Mouse (Mus musculus): Measurements from ENCODE around the gene Casc3. TPM values are rescaled to one million over a fixed set of nuclear protein-coding genes. Genes with fewer than 3 reads are reported as not detected.

The Casc3 gene
- polyA plus RNA-seq, 1 experiment from 2014 or later = 44.9 TPM

- Histone ChIP-seq H3K4me3 (ENCODE audit: low read depth, low read length) (no peak overlapping the region), H3K4me2 (ENCODE audit: low read depth, severe bottlenecking) (peak overlapping the region; percentile 99)
- WGBS = 44% methylated on average over 11 of the region's 11 CpGs
Observed at GRCm38 (mm10) chr11:98837917-98838316, 33.2 kb downstream of the Casc3 start.

GRCm38 (mm10) chr11:98838512-98838911 is 33.8 kb downstream of the Casc3 start:
- WGBS = 77% methylated on average over 9 of the region's 9 CpGs
- no peak for ATAC-seq (ENCODE audit: insufficient number of reproducible peaks, low FRiP score, low TSS enrichment, low read depth)
- DNase-seq (ENCODE audit: low spot score) = no peak
- no peak overlapping the region for H3K4me3 ChIP-seq (ENCODE audit: low read depth, low read length)
- no peaks in the 10 kb centered on the region for H3K9me3 ChIP-seq (ENCODE audit: control insufficient read depth, low read length)
- H3K27me3 ChIP-seq (ENCODE audit: control insufficient read depth, insufficient read depth, low read length) = peaks cover 12% of the 10 kb centered on the region
- peaks cover 5% of the 10 kb centered on the region; the same call in 1 of the 2 replicates for H3K36me3 ChIP-seq (ENCODE audit: control insufficient read depth, insufficient read depth, low read length)
- H3K4me2 ChIP-seq (ENCODE audit: low read depth, severe bottlenecking) = no peak overlapping the region
- H3K9ac ChIP-seq (ENCODE audit: low read length) = no peak overlapping the region
- no peak overlapping the region for H3K27ac ChIP-seq (replicated peaks; ENCODE audit: low read depth, low read length)
- H3K4me1 ChIP-seq (ENCODE audit: control insufficient read depth, insufficient read depth, low read length) = peaks cover 7% of the 10 kb centered on the region; the same call in 1 of the 2 replicates

More at GRCm38 (mm10) chr11:98837917-98838316, 33.2 kb downstream of the Casc3 start:
- DNase-seq (ENCODE audit: low spot score) = no peak
- H3K27ac ChIP-seq (replicated peaks; ENCODE audit: low read depth, low read length) = no peak overlapping the region
- no peak for ATAC-seq (ENCODE audit: insufficient number of reproducible peaks, low FRiP score, low TSS enrichment, low read depth)
- peaks cover 11% of the 10 kb centered on the region; the same call in 1 of the 2 replicates for H3K36me3 ChIP-seq (ENCODE audit: control insufficient read depth, insufficient read depth, low read length)
- peaks cover 12% of the 10 kb centered on the region for H3K27me3 ChIP-seq (ENCODE audit: control insufficient read depth, insufficient read depth, low read length)
- H3K9ac ChIP-seq (ENCODE audit: low read length) = no peak overlapping the region
- H3K9me3 ChIP-seq (ENCODE audit: control insufficient read depth, low read length) = no peaks in the 10 kb centered on the region
- peaks cover 7% of the 10 kb centered on the region; the same call in 1 of the 2 replicates for H3K4me1 ChIP-seq (ENCODE audit: control insufficient read depth, insufficient read depth, low read length)

GRCm38 (mm10) chr11:98839402-98839801 is 34.7 kb downstream of the Casc3 start:
- Histone ChIP-seq H3K4me3 (ENCODE audit: low read depth, low read length) (no peak overlapping the region), H3K36me3 (ENCODE audit: control insufficient read depth, insufficient read depth, low read length) (0 out of 2 replicates have a peak, but pooled peaks cover 4% of the 10 kb centered on the region), H3K9ac (ENCODE audit: low read length) (no peak overlapping the region), H3K4me1 (ENCODE audit: control insufficient read depth, insufficient read depth, low read length) (peaks cover 7% of the 10 kb centered on the region; the same call in 1 of the 2 replicates), H3K27me3 (ENCODE audit: control insufficient read depth, insufficient read depth, low read length) (peaks cover 12% of the 10 kb centered on the region), H3K4me2 (ENCODE audit: low read depth, severe bottlenecking) (no peak overlapping the region), H3K27ac (replicated peaks; ENCODE audit: low read depth, low read length) (no peak overlapping the region), H3K9me3 (ENCODE audit: control insufficient read depth, low read length) (no peaks in the 10 kb centered on the region)
- 52% methylated on average over 6 of the region's 6 CpGs for WGBS
- ATAC-seq (ENCODE audit: insufficient number of reproducible peaks, low FRiP score, low TSS enrichment, low read depth) (no peak), DNase-seq (ENCODE audit: low spot score) (no peak)

GRCm38 (mm10) chr11:98839897-98840296 is 35.2 kb downstream of the Casc3 start:
- H3K9ac ChIP-seq (ENCODE audit: low read length) = no peak overlapping the region

GRCm38 (mm10) chr11:98846016-98846415 is 41.3 kb downstream of the Casc3 start:
- no peak overlapping the region for H3K4me2 ChIP-seq (ENCODE audit: low read depth, severe bottlenecking)
- no peak for ATAC-seq (ENCODE audit: insufficient number of reproducible peaks, low FRiP score, low TSS enrichment, low read depth)
- no peaks in the 10 kb centered on the region for H3K9me3 ChIP-seq (ENCODE audit: control insufficient read depth, low read length)
- H3K9ac ChIP-seq (ENCODE audit: low read length) = no peak overlapping the region
- no peak overlapping the region for H3K4me3 ChIP-seq (ENCODE audit: low read depth, low read length)
- H3K36me3 ChIP-seq (ENCODE audit: control insufficient read depth, insufficient read depth, low read length) = no peaks in the 10 kb centered on the region
- no peak for DNase-seq (ENCODE audit: low spot score)
- H3K4me1 ChIP-seq (ENCODE audit: control insufficient read depth, insufficient read depth, low read length) = peaks cover 11% of the 10 kb centered on the region
- H3K27ac ChIP-seq (replicated peaks; ENCODE audit: low read depth, low read length) = no peak overlapping the region
- H3K27me3 ChIP-seq (ENCODE audit: control insufficient read depth, insufficient read depth, low read length) = no peaks in the 10 kb centered on the region
- 51% methylated on average over 13 of the region's 13 CpGs for WGBS

More at GRCm38 (mm10) chr11:98839897-98840296, 35.2 kb downstream of the Casc3 start:
- no peaks in the 10 kb centered on the region for H3K9me3 ChIP-seq (ENCODE audit: control insufficient read depth, low read length)
- ATAC-seq (ENCODE audit: insufficient number of reproducible peaks, low FRiP score, low TSS enrichment, low read depth) (no peak), DNase-seq (ENCODE audit: low spot score) (no peak)
- 59% methylated on average over 10 of the region's 10 CpGs for WGBS
- no peak overlapping the region for H3K27ac ChIP-seq (replicated peaks; ENCODE audit: low read depth, low read length)
- H3K4me2 ChIP-seq (ENCODE audit: low read depth, severe bottlenecking) = no peak overlapping the region
- no peak overlapping the region for H3K4me3 ChIP-seq (ENCODE audit: low read depth, low read length)
- H3K4me1 ChIP-seq (ENCODE audit: control insufficient read depth, insufficient read depth, low read length) = peaks cover 7% of the 10 kb centered on the region; the same call in 1 of the 2 replicates
- peaks cover 12% of the 10 kb centered on the region for H3K27me3 ChIP-seq (ENCODE audit: control insufficient read depth, insufficient read depth, low read length)
- no peaks in the 10 kb centered on the region for H3K36me3 ChIP-seq (ENCODE audit: control insufficient read depth, insufficient read depth, low read length)

GRCm38 (mm10) chr11:98846865-98847604 is 42.3 kb downstream of the Casc3 start:
- peaks cover 11% of the 10 kb centered on the region for H3K4me1 ChIP-seq (ENCODE audit: control insufficient read depth, insufficient read depth, low read length)
- H3K27me3 ChIP-seq (ENCODE audit: control insufficient read depth, insufficient read depth, low read length) = no peaks in the 10 kb centered on the region
- ATAC-seq (ENCODE audit: insufficient number of reproducible peaks, low FRiP score, low TSS enrichment, low read depth) = no peak
- no peaks in the 10 kb centered on the region for H3K9me3 ChIP-seq (ENCODE audit: control insufficient read depth, low read length)
- no peak overlapping the region for H3K4me3 ChIP-seq (ENCODE audit: low read depth, low read length)
- H3K36me3 ChIP-seq (ENCODE audit: control insufficient read depth, insufficient read depth, low read length) = no peaks in the 10 kb centered on the region
- no peak overlapping the region for H3K4me2 ChIP-seq (ENCODE audit: low read depth, severe bottlenecking)
- no peak overlapping the region for H3K27ac ChIP-seq (replicated peaks; ENCODE audit: low read depth, low read length)
- H3K9ac ChIP-seq (ENCODE audit: low read length) = no peak overlapping the region
- WGBS = 53% methylated on average over 19 of the region's 19 CpGs
- DNase-seq (ENCODE audit: low spot score) = no peak

GRCm38 (mm10) chr11:98849196-98849894 is 44.6 kb downstream of the Casc3 start:
- Histone ChIP-seq H3K27me3 (ENCODE audit: control insufficient read depth, insufficient read depth, low read length) (no peaks in the 10 kb centered on the region), H3K9me3 (ENCODE audit: control insufficient read depth, low read length) (no peaks in the 10 kb centered on the region), H3K4me3 (ENCODE audit: low read depth, low read length) (no peak overlapping the region), H3K4me2 (ENCODE audit: low read depth, severe bottlenecking) (peak overlapping the region; percentile 13), H3K36me3 (ENCODE audit: control insufficient read depth, insufficient read depth, low read length) (no peaks in the 10 kb centered on the region), H3K9ac (ENCODE audit: low read length) (no peak overlapping the region), H3K27ac (replicated peaks; ENCODE audit: low read depth, low read length) (no peak overlapping the region), H3K4me1 (ENCODE audit: control insufficient read depth, insufficient read depth, low read length) (peaks cover 18% of the 10 kb centered on the region)
- WGBS = 13% methylated on average over 19 of the region's 19 CpGs
- peak; percentile 53 for DNase-seq (ENCODE audit: low spot score)
- peak; percentile 17; the same call in 1 of the 2 replicates for ATAC-seq (ENCODE audit: insufficient number of reproducible peaks, low FRiP score, low TSS enrichment, low read depth)

Measured in limb, embryonic 11.5 days (tissue).